Comparison of ENCODE assay signal across 9 mouse cellular contexts in the genomic region with DNA sequence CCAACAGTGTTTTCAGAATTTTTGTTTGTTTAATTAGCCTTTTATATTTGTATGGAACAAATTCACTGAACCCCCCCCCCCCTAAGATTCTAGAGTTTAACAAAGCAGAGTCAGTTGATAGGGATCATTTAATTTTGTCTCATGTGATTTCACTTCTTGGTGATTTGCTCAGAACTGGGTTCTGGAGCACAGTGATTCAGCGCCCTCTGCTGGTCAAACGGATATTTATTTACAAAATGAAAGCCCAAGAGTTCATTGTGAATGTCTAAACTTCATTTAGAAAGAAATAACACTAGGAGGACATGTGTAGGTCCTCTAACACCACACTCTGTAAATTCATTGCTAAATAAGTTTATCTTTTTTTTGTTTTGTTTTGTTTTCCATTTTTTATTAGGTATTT. TPM values are rescaled to one million over a fixed set of nuclear protein-coding genes. Genes with fewer than 3 reads are reported as not detected.
A peak's percentile ranks its signal among the peaks of the same experiment; 100 is the strongest.
DNase-seq lines count a peak whose midpoint lies in the region; ATAC-seq and TF ChIP-seq lines count a peak whose summit lies in the region.
"Had no signal": no experiment of that assay in that cellular context is flagged by ENCODE, and none has a peak within 500 bp of the region (broad histone marks: within the 10 kb centered on the region; RNA-seq: fewer than 3 reads in every experiment).

No protein-coding gene starts in this region.

- no peaks in the 10 kb centered on the region for H3K4me1 ChIP-seq in intestine, postnatal 0 days (replicated peaks; ENCODE audit: control insufficient read depth, insufficient read depth, low read length)
- 0 out of 2 replicates have a peak, but pooled peaks cover 5% of the 10 kb centered on the region for H3K4me1 ChIP-seq in intestine, embryonic 15.5 days (replicated peaks)
- peaks cover 7% of the 10 kb centered on the region; the same call in 1 of the 2 replicates for H3K4me1 ChIP-seq in G1E (ENCODE audit: insufficient read depth, low read depth, low read length)
- H3K4me1 ChIP-seq in midbrain, embryonic 14.5 days (ENCODE audit: control insufficient read depth, insufficient read depth, low read length), result no peaks in the 10 kb centered on the region

- ATAC-seq in intestine, postnatal 0 days, result no peak
- ATAC-seq in intestine, embryonic 15.5 days, result no peak
- ATAC-seq in G1E (ENCODE audit: extremely low read depth, insufficient number of reproducible peaks, low FRiP score, poor library complexity, severe bottlenecking), result no peak
- no peak for ATAC-seq in midbrain, embryonic 14.5 days (ENCODE audit: low FRiP score, low TSS enrichment)

- TF ChIP-seq CTCF in intestine, postnatal 0 days (IDR thresholded peaks at IDR 0.05; ENCODE audit: low read depth), result peak; percentile 82
- peak; percentile 58; the same call in 1 of the 2 replicates for TF ChIP-seq CTCF in G1E (IDR thresholded peaks at IDR 0.05; ENCODE audit: low read depth, low read length)

- no peak overlapping the region for H3K9ac ChIP-seq in intestine, postnatal 0 days (ENCODE audit: low read depth, low read length)
- H3K9ac ChIP-seq in intestine, embryonic 15.5 days, result no peak overlapping the region
- no peak overlapping the region for H3K9ac ChIP-seq in midbrain, embryonic 14.5 days (replicated peaks; ENCODE audit: low read length)

- no peak overlapping the region for H3K4me3 ChIP-seq in intestine, postnatal 0 days (ENCODE audit: low read depth, low read length)
- H3K4me3 ChIP-seq in intestine, embryonic 15.5 days (replicated peaks), result no peak overlapping the region
- H3K4me3 ChIP-seq in G1E (ENCODE audit: low read depth, low read length), result no peak overlapping the region
- no peak overlapping the region for H3K4me3 ChIP-seq in midbrain, embryonic 14.5 days (replicated peaks; ENCODE audit: low read depth, low read length)

- no peak overlapping the region for H3K4me2 ChIP-seq in intestine, postnatal 0 days (replicated peaks; ENCODE audit: low read depth)
- no peak overlapping the region for H3K4me2 ChIP-seq in intestine, embryonic 15.5 days (replicated peaks)
- no peak overlapping the region for H3K4me2 ChIP-seq in midbrain, embryonic 14.5 days (ENCODE audit: low read length)

- H3K27me3 ChIP-seq in intestine, postnatal 0 days (replicated peaks; ENCODE audit: control insufficient read depth, insufficient read depth, low read length), result no peaks in the 10 kb centered on the region
- H3K27me3 ChIP-seq in intestine, embryonic 15.5 days (replicated peaks), result no peaks in the 10 kb centered on the region
- H3K27me3 ChIP-seq in G1E (ENCODE audit: insufficient read depth, low read length), result peaks cover 31% of the 10 kb centered on the region
- H3K27me3 ChIP-seq in midbrain, embryonic 14.5 days (ENCODE audit: control insufficient read depth, insufficient read depth, low read length), result no peaks in the 10 kb centered on the region

- peak; percentile 11 for DNase-seq in G1E (ENCODE audit: low spot score)
- DNase-seq in cerebellum, adult 8-10 months, result peak; percentile 36
- DNase-seq in frontal cortex, postnatal 36 days (ENCODE audit: low spot score in 2 of 2), result peak; percentile 57 to 80
- DNase-seq in layer of hippocampus, postnatal 10 days (ENCODE audit: low spot score in 2 of 2), result peak; percentile 76
- DNase-seq in midbrain, embryonic 14.5 days, result peak; percentile 91
- peak; percentile 11 for DNase-seq in testis, postnatal 14 days (ENCODE audit: low spot score)

- no peak overlapping the region for H3K27ac ChIP-seq in intestine, postnatal 0 days (ENCODE audit: low read depth, low read length)
- H3K27ac ChIP-seq in intestine, embryonic 15.5 days, result no peak overlapping the region
- no peak overlapping the region for H3K27ac ChIP-seq in midbrain, embryonic 14.5 days (replicated peaks; ENCODE audit: low read depth, low read length)
- H3K27ac ChIP-seq: macrophage had no signal

- WGBS in intestine, postnatal 0 days, result 0% methylated on average over 2 of the region's 2 CpGs
- WGBS in intestine, embryonic 15.5 days, result 0% methylated on average over 2 of the region's 2 CpGs
- WGBS in midbrain, embryonic 14.5 days, result 0% methylated on average over 2 of the region's 2 CpGs

- H3K9me3 ChIP-seq in intestine, postnatal 0 days (ENCODE audit: control insufficient read depth), result no peaks in the 10 kb centered on the region
- H3K9me3 ChIP-seq in intestine, embryonic 15.5 days, result no peaks in the 10 kb centered on the region
- no peaks in the 10 kb centered on the region for H3K9me3 ChIP-seq in G1E (replicated peaks)
- no peaks in the 10 kb centered on the region for H3K9me3 ChIP-seq in midbrain, embryonic 14.5 days (ENCODE audit: control insufficient read depth, low read length)

- no peaks in the 10 kb centered on the region for H3K36me3 ChIP-seq in intestine, postnatal 0 days (ENCODE audit: control insufficient read depth, insufficient read depth)
- H3K36me3 ChIP-seq in intestine, embryonic 15.5 days, result no peaks in the 10 kb centered on the region
- H3K36me3 ChIP-seq in G1E (replicated peaks), result no peaks in the 10 kb centered on the region
- no peaks in the 10 kb centered on the region for H3K36me3 ChIP-seq in midbrain, embryonic 14.5 days (ENCODE audit: control insufficient read depth, insufficient read depth, low read length)

RNA-seq across cellular contexts. Expression of a gene that starts 29.5 kb away (rescaled TPM):
- 0.39 and 0.48 TPM in 2 replicates for polyA plus RNA-seq in intestine, postnatal 0 days (2015; fragmentation: Nextera tagmentation; extraction: Ambion mirVana)
- polyA plus RNA-seq in intestine, embryonic 15.5 days (2015; fragmentation: Nextera tagmentation; extraction: Ambion mirVana), result 0.27 and 0.43 TPM in 2 replicates
- total RNA-seq in G1E (2014; fragmentation: Nextera tagmentation) (0.68 TPM in 1 of 2 replicates, not detected in the other), G1E (2017) (1.4 and 1.6 TPM in 2 replicates)
- polyA plus RNA-seq in G1E (2012), result not detected in 2 replicates
- total RNA-seq in layer of hippocampus, postnatal 10 days (2021), result under 1 TPM; 0.16 TPM
- polyA plus RNA-seq in midbrain, embryonic 14.5 days (2014; fragmentation: Nextera tagmentation; extraction: Ambion mirVana), result 0.16 TPM in 1 of 2 replicates, not detected in the other

RNA-seq across cellular contexts. Expression of a gene that starts 35.2 kb away (rescaled TPM):
- 0.20 and 0.38 TPM in 2 replicates for polyA plus RNA-seq in intestine, postnatal 0 days (2015; fragmentation: Nextera tagmentation; extraction: Ambion mirVana)
- 0.11 TPM in 1 of 2 replicates, not detected in the other for polyA plus RNA-seq in intestine, embryonic 15.5 days (2015; fragmentation: Nextera tagmentation; extraction: Ambion mirVana)
- total RNA-seq in G1E (2014; fragmentation: Nextera tagmentation) (not detected in 2 replicates), G1E (2017) (0.17 TPM in 1 of 2 replicates, not detected in the other)
- polyA plus RNA-seq in G1E (2012), result not detected in 2 replicates
- 10 to 100 TPM in 1 of 2 experiments, 1 to 10 TPM in 1; 6.2 to 11.4 TPM for total RNA-seq in layer of hippocampus, postnatal 10 days (2021)
- not detected in 2 replicates for polyA plus RNA-seq in midbrain, embryonic 14.5 days (2014; fragmentation: Nextera tagmentation; extraction: Ambion mirVana)

Comparison
In these comparisons a context has a peak if more than half of its experiments do, and no peak if none do; other contexts are left out.
1. DNase-seq: peak in every context shown above with its lines; median percentile 91 in midbrain, embryonic 14.5 days; 76 in layer of hippocampus, postnatal 10 days; 68 in frontal cortex, postnatal 36 days; 36 in cerebellum, adult 8-10 months; 11 in G1E; 11 in testis, postnatal 14 days.